Mouse (Mus musculus): ENCODE data around the gene Olfr539. TPM values are rescaled to one million over a fixed set of nuclear protein-coding genes. Genes with fewer than 3 reads are reported as not detected.

Olfr539 gene
- polyA plus RNA-seq, 1 experiment: not detected

- H3K27ac ChIP-seq (ENCODE audit: insufficient read depth, low read depth, low read length): no peak within 1 kb of the TSS
- no peaks in the 10 kb centered on the region for H3K36me3 ChIP-seq (ENCODE audit: control insufficient read depth, insufficient read depth, low read length)
- no peak within 1 kb of the TSS for H3K4me3 ChIP-seq (ENCODE audit: insufficient read depth, low read depth, low read length)
- TF ChIP-seq CTCF (conservative IDR thresholded peaks at IDR 0.05; ENCODE audit: insufficient read depth, insufficient read length, low read depth, low read length) (no peak), POLR2A (IDR thresholded peaks at IDR 0.05; ENCODE audit: low read depth, low read length) (no peak)
- H3K27me3 ChIP-seq (replicated peaks; ENCODE audit: control insufficient read depth, insufficient read depth, low read length): no peaks in the 10 kb centered on the region
- H3K4me1 ChIP-seq (ENCODE audit: control insufficient read depth, insufficient read depth, low read length): no peaks in the 10 kb centered on the region
- DNase-seq: no peak
These were observed 37.2 kb downstream of the Olfr539 start, which contains the start of gene Olfr541 for GRCm38 (mm10) chr7:140696967-140697366. TSS of gene Olfr541 (plus strand) at chr7:140697267.

- Histone ChIP-seq H3K27ac (ENCODE audit: insufficient read depth, low read depth, low read length) (no peak overlapping the region), H3K36me3 (ENCODE audit: control insufficient read depth, insufficient read depth, low read length) (no peaks in the 10 kb centered on the region), H3K4me3 (ENCODE audit: insufficient read depth, low read depth, low read length) (no peak overlapping the region), H3K27me3 (replicated peaks; ENCODE audit: control insufficient read depth, insufficient read depth, low read length) (no peaks in the 10 kb centered on the region), H3K4me1 (ENCODE audit: control insufficient read depth, insufficient read depth, low read length) (no peaks in the 10 kb centered on the region)
- WGBS: 56% methylated on average over 2 of the region's 2 CpGs
- TF ChIP-seq CTCF (conservative IDR thresholded peaks at IDR 0.05; ENCODE audit: insufficient read depth, insufficient read length, low read depth, low read length): no peak
- TF ChIP-seq POLR2A (IDR thresholded peaks at IDR 0.05; ENCODE audit: low read depth, low read length): no peak
- DNase-seq: no peak
These were observed 46.6 kb downstream of the Olfr539 start for GRCm38 (mm10) chr7:140706348-140706747.

- WGBS: 76% methylated on average over 6 of the region's 6 CpGs
- no peaks in the 10 kb centered on the region for H3K36me3 ChIP-seq (ENCODE audit: control insufficient read depth, insufficient read depth, low read length)
- no peaks in the 10 kb centered on the region for H3K4me1 ChIP-seq (ENCODE audit: control insufficient read depth, insufficient read depth, low read length)
- no peak overlapping the region for H3K27ac ChIP-seq (ENCODE audit: insufficient read depth, low read depth, low read length)
- H3K27me3 ChIP-seq (replicated peaks; ENCODE audit: control insufficient read depth, insufficient read depth, low read length): no peaks in the 10 kb centered on the region
- H3K4me3 ChIP-seq (ENCODE audit: insufficient read depth, low read depth, low read length): no peak overlapping the region
- TF ChIP-seq CTCF (conservative IDR thresholded peaks at IDR 0.05; ENCODE audit: insufficient read depth, insufficient read length, low read depth, low read length) (no peak), POLR2A (IDR thresholded peaks at IDR 0.05; ENCODE audit: low read depth, low read length) (no peak)
- DNase-seq: no peak
These were observed 48.0 kb downstream of the Olfr539 start for GRCm38 (mm10) chr7:140707536-140708284.

- H3K27ac ChIP-seq (ENCODE audit: insufficient read depth, low read depth, low read length): no peak overlapping the region
These were observed 57.7 kb downstream of the Olfr539 start for GRCm38 (mm10) chr7:140717155-140718055.

GRCm38 (mm10) chr7:140721095-140721494 lies 61.4 kb downstream of the Olfr539 start:
- peak; percentile 74 for DNase-seq
- 53% methylated on average over 6 of the region's 6 CpGs for WGBS
- H3K27ac ChIP-seq (ENCODE audit: insufficient read depth, low read depth, low read length): no peak overlapping the region

More at GRCm38 (mm10) chr7:140717155-140718055, 57.7 kb downstream of the Olfr539 start:
- H3K27me3 ChIP-seq (replicated peaks; ENCODE audit: control insufficient read depth, insufficient read depth, low read length): no peaks in the 10 kb centered on the region; the same call in 1 of the 2 replicates
- WGBS: 75% methylated on average over 7 of the region's 7 CpGs
- no peak overlapping the region for H3K4me3 ChIP-seq (ENCODE audit: insufficient read depth, low read depth, low read length)
- no peaks in the 10 kb centered on the region for H3K36me3 ChIP-seq (ENCODE audit: control insufficient read depth, insufficient read depth, low read length)
- DNase-seq: peak; percentile 27
- H3K4me1 ChIP-seq (ENCODE audit: control insufficient read depth, insufficient read depth, low read length): no peaks in the 10 kb centered on the region
- TF ChIP-seq CTCF (conservative IDR thresholded peaks at IDR 0.05; ENCODE audit: insufficient read depth, insufficient read length, low read depth, low read length) (no peak), POLR2A (IDR thresholded peaks at IDR 0.05; ENCODE audit: low read depth, low read length) (no peak)

GRCm38 (mm10) chr7:140725558-140725957 lies 65.8 kb downstream of the Olfr539 start:
- no peak for TF ChIP-seq CTCF (conservative IDR thresholded peaks at IDR 0.05; ENCODE audit: insufficient read depth, insufficient read length, low read depth, low read length)
- no peak for TF ChIP-seq POLR2A (IDR thresholded peaks at IDR 0.05; ENCODE audit: low read depth, low read length)
- no peak overlapping the region for H3K4me3 ChIP-seq (ENCODE audit: insufficient read depth, low read depth, low read length)
- no peaks in the 10 kb centered on the region for H3K4me1 ChIP-seq (ENCODE audit: control insufficient read depth, insufficient read depth, low read length)
- no peak for DNase-seq
- no peak overlapping the region for H3K27ac ChIP-seq (ENCODE audit: insufficient read depth, low read depth, low read length)
- H3K27me3 ChIP-seq (replicated peaks; ENCODE audit: control insufficient read depth, insufficient read depth, low read length): no peaks in the 10 kb centered on the region; the same call in 1 of the 2 replicates
- no peaks in the 10 kb centered on the region for H3K36me3 ChIP-seq (ENCODE audit: control insufficient read depth, insufficient read depth, low read length)

More at GRCm38 (mm10) chr7:140721095-140721494, 61.4 kb downstream of the Olfr539 start:
- Histone ChIP-seq H3K4me3 (ENCODE audit: insufficient read depth, low read depth, low read length) (no peak overlapping the region), H3K27me3 (replicated peaks; ENCODE audit: control insufficient read depth, insufficient read depth, low read length) (no peaks in the 10 kb centered on the region; the same call in 1 of the 2 replicates), H3K36me3 (ENCODE audit: control insufficient read depth, insufficient read depth, low read length) (no peaks in the 10 kb centered on the region), H3K4me1 (ENCODE audit: control insufficient read depth, insufficient read depth, low read length) (no peaks in the 10 kb centered on the region)
- TF ChIP-seq CTCF (conservative IDR thresholded peaks at IDR 0.05; ENCODE audit: insufficient read depth, insufficient read length, low read depth, low read length) (no peak), POLR2A (IDR thresholded peaks at IDR 0.05; ENCODE audit: low read depth, low read length) (no peak)

Other genes starting within 250 kb of the Olfr539 start
- not detected in 2 replicates for gene Olfr532, start 238.3 kb upstream of the Olfr539 start, polyA plus RNA-seq (2012; rRNA removed)
- not detected in 2 replicates for gene Olfr533, start 196.6 kb upstream of the Olfr539 start, polyA plus RNA-seq (2012; rRNA removed)
- not detected in 2 replicates for gene Olfr535, start 175.7 kb upstream of the Olfr539 start, polyA plus RNA-seq (2012; rRNA removed)
- gene Olfr536, start 152.5 kb upstream of the Olfr539 start, polyA plus RNA-seq (2012; rRNA removed): not detected in 2 replicates
- gene Olfr538, start 92.0 kb upstream of the Olfr539 start, polyA plus RNA-seq (2012; rRNA removed): not detected in 2 replicates
- not detected in 2 replicates for gene Olfr46, start 58.7 kb upstream of the Olfr539 start, polyA plus RNA-seq (2012; rRNA removed)
- not detected in 2 replicates for gene Olfr61, start 31.0 kb upstream of the Olfr539 start, polyA plus RNA-seq (2012; rRNA removed)
- gene Olfr53, start 13.5 kb upstream of the Olfr539 start, polyA plus RNA-seq (2012; rRNA removed): not detected in 2 replicates
- not detected in 2 replicates for gene Olfr45, start 22.0 kb downstream of the Olfr539 start, polyA plus RNA-seq (2012; rRNA removed)
- not detected in 2 replicates for gene Olfr541, start 37.3 kb downstream of the Olfr539 start, polyA plus RNA-seq (2012; rRNA removed)
- 78.0 and 92.8 TPM in 2 replicates for gene Cyp2e1, start 103.8 kb downstream of the Olfr539 start, polyA plus RNA-seq (2012; rRNA removed)
- 0.05 and 0.10 TPM in 2 replicates for gene Syce1, start 127.9 kb downstream of the Olfr539 start, polyA plus RNA-seq (2012; rRNA removed)
- gene Zfp941, start 162.2 kb downstream of the Olfr539 start, polyA plus RNA-seq (2012; rRNA removed): 0.33 and 1.0 TPM in 2 replicates
- gene Urah, start 175.1 kb downstream of the Olfr539 start, polyA plus RNA-seq (2012; rRNA removed): 7.4 and 9.3 TPM in 2 replicates
- gene Scgb1c1, start 185.6 kb downstream of the Olfr539 start, polyA plus RNA-seq (2012; rRNA removed): 20.6 and 20.8 TPM in 2 replicates
- gene Odf3, start 187.9 kb downstream of the Olfr539 start, polyA plus RNA-seq (2012; rRNA removed): 0.06 and 0.27 TPM in 2 replicates
- not detected in 2 replicates for gene Gm45785, start 196.4 kb downstream of the Olfr539 start, polyA plus RNA-seq (2012; rRNA removed)
- gene Ric8a, start 197.0 kb downstream of the Olfr539 start, polyA plus RNA-seq (2012; rRNA removed): 53.1 and 63.8 TPM in 2 replicates
- gene Bet1l, start 197.6 kb downstream of the Olfr539 start, polyA plus RNA-seq (2012; rRNA removed): 25.4 and 26.3 TPM in 2 replicates
- gene Psmd13, start 222.0 kb downstream of the Olfr539 start, polyA plus RNA-seq (2012; rRNA removed): 66.8 and 75.2 TPM in 2 replicates
- 155 and 168 TPM in 2 replicates for gene Sirt3, start 222.4 kb downstream of the Olfr539 start, polyA plus RNA-seq (2012; rRNA removed)
- 111 and 188 TPM in 2 replicates for gene Cox8b, start 240.5 kb downstream of the Olfr539 start, polyA plus RNA-seq (2012; rRNA removed)